Mouse (Mus musculus) ES-E14 (cell line): ENCODE results near the gene Gpc6. TPM values are rescaled to one million over a fixed set of nuclear protein-coding genes. Genes with fewer than 3 reads are reported as not detected.

ENCODE experiments used
- DNase-seq: peaks from one replicate; pipeline ENCODE4 v3.0.0-alpha.2; 2013; ENCODE audit warnings: low read depth, low spot score
- H3K27ac ChIP-seq: 2 replicates; pipeline ENCODE4 v1.5.1; 2012; ENCODE audit warnings: low read depth, mild to moderate bottlenecking, low read length, moderate library complexity, mixed read lengths; ENCODE audit not compliant: poor library complexity, insufficient read depth, severe bottlenecking
- H3K36me3 ChIP-seq: 2 replicates; pipeline ENCODE4 v1.6.1; 2012; ENCODE audit warnings: mild to moderate bottlenecking, low read length, moderate library complexity, mixed read lengths; ENCODE audit not compliant: control insufficient read depth, poor library complexity, insufficient read depth, severe bottlenecking
- H3K4me1 ChIP-seq, 2 experiments: fragments of 150-350 bp in 1 of 2; sonication (generic) in 1 of 2; 2 replicates each; pipeline ENCODE4 v1.6.1; 2012; ENCODE audit warnings: low read length in 2 of 2, mild to moderate bottlenecking in 1 of 2, mixed read lengths in 1 of 2; ENCODE audit not compliant: control insufficient read depth in 2 of 2, insufficient read depth in 2 of 2, poor library complexity in 1 of 2
- H3K4me3 ChIP-seq, 2 experiments: fragments of 150-350 bp in 1 of 2; sonication (generic) in 1 of 2; 2 replicates each; pipeline ENCODE4 v1.5.1; 2012; ENCODE audit warnings: low read length in 2 of 2, low read depth in 1 of 2, mild to moderate bottlenecking in 1 of 2, mixed read lengths in 1 of 2; ENCODE audit not compliant: insufficient read depth in 1 of 2, poor library complexity in 1 of 2, severe bottlenecking in 1 of 2
- H3K9ac ChIP-seq: 2 replicates; pipeline ENCODE4 v1.6.1; 2012; ENCODE audit warnings: low read depth, mild to moderate bottlenecking, low read length, mixed read lengths; ENCODE audit not compliant: poor library complexity, insufficient read depth, severe bottlenecking
- H3K9me3 ChIP-seq: fragments of 150-350 bp; sonication (generic); 2 replicates; pipeline ENCODE4 v1.6.1; 2012; ENCODE audit warnings: low read depth, mild to moderate bottlenecking, low read length; ENCODE audit not compliant: control insufficient read depth, insufficient read depth
- CHD2 ChIP-seq: IDR thresholded peaks from 2 replicates; pipeline ENCODE4 v1.6.1; 2014; ENCODE audit warnings: mild to moderate bottlenecking, low read depth, low read length, inconsistent platforms
- HCFC1 ChIP-seq: IDR thresholded peaks from 2 replicates; pipeline ENCODE4 v1.6.1; 2012; ENCODE audit warnings: low read length, inconsistent platforms, borderline replicate concordance; ENCODE audit not compliant: insufficient read depth
- MAFK ChIP-seq: IDR thresholded peaks from 2 replicates; pipeline ENCODE4 v1.6.1; 2014; ENCODE audit warnings: mild to moderate bottlenecking, low read depth, low read length, inconsistent platforms; ENCODE audit not compliant: insufficient read depth
- ZC3H11A ChIP-seq: IDR thresholded peaks from 2 replicates; pipeline ENCODE4 v1.6.1; 2012; ENCODE audit warnings: low read depth, mild to moderate bottlenecking, inconsistent platforms, low read length, borderline replicate concordance
- ZNF384 ChIP-seq: IDR thresholded peaks from 2 replicates; pipeline ENCODE4 v1.6.1; 2012; ENCODE audit warnings: low read depth, low read length, inconsistent platforms
- in situ Hi-C, 2 experiments: fragments of 600-800 bp; cut with MboI; formaldehyde crosslinking; loops; one replicate each; pipeline ENCODE4 v1.15.1; 2025; ENCODE audit warnings: low sequenced_read_pairs in 2 of 2, inconsistent platforms in 1 of 2; ENCODE audit not compliant: unreplicated experiment in 2 of 2
- total RNA-seq: library from RNA; depleted of rRNA; stranded (reverse); fragments of 300-350 nt; gene quantifications from 2 replicates; pipeline ENCODE4 v1.2.3, GENCODE M21; 2012

Gene Gpc6
- total RNA-seq, 1 experiment, result 3.2 TPM

DNA sequence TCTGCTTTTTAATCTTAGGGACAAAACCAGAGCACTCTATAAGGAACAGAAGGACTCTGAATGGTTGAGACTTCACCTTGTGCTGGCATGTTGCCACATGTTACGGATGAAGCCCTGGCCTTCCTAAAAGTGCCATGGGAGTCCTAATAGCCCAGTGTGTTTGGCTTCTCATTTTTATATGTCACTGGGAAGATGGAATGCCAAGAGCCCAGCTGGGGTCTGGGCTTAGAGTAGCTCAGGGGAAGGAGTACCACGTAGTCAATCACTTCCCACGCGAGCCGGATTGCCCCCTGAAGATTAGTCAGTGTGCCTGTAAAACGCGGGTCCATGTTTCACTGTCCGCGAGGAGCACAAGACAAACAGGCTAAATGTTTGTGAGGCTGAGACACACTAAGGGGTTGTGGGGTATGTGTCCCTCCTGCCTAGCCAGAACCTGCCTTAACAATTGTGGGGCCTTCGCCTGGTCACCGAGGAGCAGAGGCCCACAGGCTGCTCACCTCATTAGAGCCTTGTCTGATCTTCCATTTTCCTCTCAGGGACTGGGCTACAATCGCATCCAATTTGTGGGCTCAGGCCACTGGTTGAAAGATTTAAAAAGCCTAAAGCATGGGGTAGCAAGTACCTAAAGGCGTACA, 852.9 kb downstream of the Gpc6 start:
- no peak for DNase-seq
- H3K9ac ChIP-seq, result no peak overlapping the region
- H3K36me3 ChIP-seq, result no peaks in the 10 kb centered on the region
- no peak overlapping the region for H3K27ac ChIP-seq
- H3K9me3 ChIP-seq, result no peaks in the 10 kb centered on the region
- no peak overlapping the region for H3K4me3 ChIP-seq
- in situ Hi-C loops, result no loop called here
- TF ChIP-seq ZC3H11A (no peak), MAFK (no peak), HCFC1 (no peak), CHD2 (no peak)
- no peaks in the 10 kb centered on the region for H3K4me1 ChIP-seq

DNA sequence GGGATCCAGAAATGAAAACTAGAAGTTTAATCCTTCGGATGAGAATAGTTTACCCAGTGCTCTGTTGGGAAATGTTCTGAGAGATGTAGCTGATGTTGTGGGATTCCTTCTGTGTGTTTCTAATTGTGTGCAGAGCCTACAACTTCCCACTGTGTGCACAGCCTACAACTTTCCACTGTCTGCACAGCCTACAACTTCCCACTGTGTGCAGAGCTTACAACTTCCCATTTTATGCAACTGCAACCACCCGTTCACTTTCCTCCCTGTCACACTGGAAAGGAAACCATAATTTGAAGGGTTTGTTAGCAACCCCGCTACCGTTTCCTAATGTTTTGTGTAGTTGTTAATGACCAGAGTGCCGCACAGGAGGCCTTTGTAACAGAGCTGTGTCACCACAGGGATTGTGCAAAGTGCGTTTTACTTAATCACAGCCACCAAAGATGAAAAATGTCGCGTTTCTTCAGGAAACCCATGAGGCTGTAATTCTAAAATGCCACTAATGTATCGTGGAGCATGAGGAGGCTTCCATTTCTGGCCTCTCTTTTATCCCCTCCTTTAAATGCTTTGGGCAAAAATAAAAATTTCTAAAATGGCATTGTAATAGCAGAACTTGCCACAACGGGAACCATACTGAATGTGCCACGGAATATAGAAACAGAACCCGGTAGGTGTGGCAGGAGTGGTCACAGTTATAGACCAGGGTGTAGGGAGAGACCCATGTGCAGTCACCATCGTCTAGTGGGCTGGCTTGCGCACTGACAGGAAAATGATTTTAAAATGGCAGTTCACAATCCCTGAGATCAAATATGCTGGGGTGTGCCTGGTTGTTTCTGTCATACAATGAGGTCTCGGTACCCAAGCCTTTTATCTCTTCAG, 853.7 kb downstream of the Gpc6 start:
- in situ Hi-C loops, result no loop called here
- DNase-seq, result no peak
- Histone ChIP-seq H3K4me3 (no peak overlapping the region), H3K4me1 (no peaks in the 10 kb centered on the region), H3K9me3 (no peaks in the 10 kb centered on the region), H3K27ac (no peak overlapping the region), H3K9ac (no peak overlapping the region), H3K36me3 (no peaks in the 10 kb centered on the region)
- TF ChIP-seq ZC3H11A (no peak), MAFK (no peak), ZNF384 (no peak), CHD2 (no peak), HCFC1 (no peak)

DNA sequence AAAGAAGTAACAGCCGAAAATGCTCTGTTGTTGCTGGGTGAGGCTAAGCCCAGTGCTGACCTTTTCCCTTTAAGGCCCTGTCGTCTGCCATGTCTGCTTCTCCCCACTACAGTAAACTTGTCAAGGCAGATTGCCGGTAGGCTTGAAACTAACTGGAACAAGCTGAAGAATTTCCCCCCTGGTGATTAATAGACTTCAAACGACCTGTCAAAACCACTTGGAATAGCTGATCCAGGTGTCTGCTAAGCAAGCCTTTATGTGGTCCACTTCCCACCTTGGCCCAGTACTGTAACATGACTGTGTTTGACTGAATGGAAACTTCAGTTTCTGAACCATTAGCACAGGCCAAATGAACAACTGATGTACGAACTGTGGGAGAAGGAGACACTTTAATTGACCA, 856.6 kb downstream of the Gpc6 start:
- no peak overlapping the region for H3K4me3 ChIP-seq

DNA sequence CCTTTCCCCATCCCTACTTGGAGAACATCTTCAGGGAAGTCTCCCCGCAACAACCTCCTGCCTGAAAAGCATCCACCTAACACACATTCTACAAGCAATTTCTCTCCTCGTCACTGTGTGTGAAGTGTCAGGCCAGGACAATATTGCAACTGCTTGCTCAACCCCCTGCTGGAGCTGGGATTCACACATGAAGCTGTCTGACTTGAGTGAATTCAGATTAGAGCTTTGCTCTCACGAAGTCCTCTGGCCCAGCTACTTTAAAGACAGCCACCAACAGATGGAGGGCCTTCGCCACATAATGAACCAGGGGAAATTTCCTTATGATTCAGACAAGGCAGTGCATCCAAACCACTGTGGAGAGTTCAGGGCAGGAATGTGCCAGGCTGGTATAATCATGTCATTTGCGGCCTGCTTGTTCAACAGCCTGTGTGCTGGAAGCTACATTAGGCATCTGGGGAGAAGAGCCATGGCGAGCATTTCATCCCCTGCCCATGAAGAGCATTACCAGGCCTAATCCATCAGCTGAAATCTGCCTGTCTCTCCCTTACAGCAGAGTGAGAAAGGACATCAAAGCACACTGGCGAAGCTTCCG, 858.7 kb downstream of the Gpc6 start:
- H3K27ac ChIP-seq, result no peak overlapping the region
- no peaks in the 10 kb centered on the region for H3K36me3 ChIP-seq
- no peaks in the 10 kb centered on the region for H3K9me3 ChIP-seq
- H3K9ac ChIP-seq, result no peak overlapping the region
- no peak for TF ChIP-seq MAFK
- TF ChIP-seq ZNF384, result no peak
- TF ChIP-seq CHD2, result no peak
- TF ChIP-seq HCFC1, result no peak
- no peak for TF ChIP-seq ZC3H11A
- in situ Hi-C loops, result no loop called here
- H3K4me3 ChIP-seq, result no peak overlapping the region
- no peaks in the 10 kb centered on the region for H3K4me1 ChIP-seq
- DNase-seq, result no peak

More for the DNA sequence above, 856.6 kb downstream of the Gpc6 start:
- H3K36me3 ChIP-seq, result no peaks in the 10 kb centered on the region
- no peak overlapping the region for H3K9ac ChIP-seq
- H3K4me1 ChIP-seq, result no peaks in the 10 kb centered on the region
- TF ChIP-seq MAFK (no peak), CHD2 (no peak)
- H3K9me3 ChIP-seq, result no peaks in the 10 kb centered on the region
- no peak for DNase-seq
- H3K27ac ChIP-seq, result no peak overlapping the region
- in situ Hi-C loops, result no loop called here
